Mouse (Mus musculus) heart, postnatal 10 days (tissue): ENCODE results near the gene Hapln3. TPM values are rescaled to one million over a fixed set of nuclear protein-coding genes. Genes with fewer than 3 reads are reported as not detected.

ENCODE experiments used
- DNase-seq, 2 experiments: peaks; one replicate each; pipeline ENCODE4 v3.0.0; 2021
- intact Hi-C: fragments of 180-260 bp; cut with DNase I; formaldehyde crosslinking; loops from one replicate; pipeline ENCODE4 v1.15.1; 2025
- total RNA-seq, 2 experiments: library from RNA; stranded (reverse); gene quantifications; 2 replicates each; pipeline ENCODE4 v1.2.3; 2021

Hapln3 gene
- 1 to 10 TPM in 1 of 2 experiments, under 1 TPM in 1; 0.69 to 1.4 TPM for total RNA-seq

- peak; percentile 35 to 48 for DNase-seq
Observed at GRCm38 (mm10) chr7:79130843-79131444, at the start of gene Hapln3. Gene Hapln3 (minus strand): TSS chr7:79131018.

DNA sequence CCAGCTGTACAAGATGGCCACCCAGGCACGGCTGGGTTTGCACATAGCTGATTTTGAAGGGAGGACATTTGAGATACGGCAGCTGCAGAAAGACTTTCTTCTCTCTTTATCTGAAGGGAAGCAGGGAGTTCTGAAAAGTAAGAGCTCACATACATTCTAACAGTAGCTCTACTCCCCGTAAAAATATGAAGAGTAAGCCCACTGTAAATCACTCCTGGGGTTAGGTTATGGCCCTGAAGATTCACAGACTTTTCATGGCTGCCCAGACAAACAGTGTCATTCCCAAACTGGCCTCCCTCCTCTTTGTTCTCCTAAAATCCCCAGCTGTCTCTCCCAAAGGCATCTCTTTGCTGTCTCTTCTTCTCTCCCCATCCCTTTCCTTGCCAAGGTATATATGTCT, 43.0 kb upstream of the Hapln3 start:
- DNase-seq, result no peak
- intact Hi-C loops, result no loop called here

More at GRCm38 (mm10) chr7:79130843-79131444, at the start of gene Hapln3:
- intact Hi-C loops, result no loop called here

DNA sequence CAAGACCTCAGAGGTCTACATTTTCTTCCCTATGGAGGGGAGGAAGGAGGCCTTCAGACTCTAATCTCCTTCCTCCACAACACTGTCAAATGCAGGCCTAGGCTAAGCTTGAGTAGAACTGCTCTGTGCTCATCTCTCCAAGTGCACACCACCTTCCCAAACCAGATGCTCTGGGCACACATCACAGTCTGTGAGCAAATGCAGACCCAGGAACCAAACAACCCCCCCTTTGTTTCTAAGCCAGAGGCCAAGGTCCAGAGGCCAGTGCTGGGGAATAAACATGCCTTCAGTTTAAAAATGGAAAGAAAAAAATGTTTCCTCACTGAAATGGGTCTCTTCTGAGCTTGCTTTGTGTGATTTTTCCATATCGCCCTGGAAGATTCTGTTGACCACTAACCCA, 41.0 kb upstream of the Hapln3 start:
- intact Hi-C loops, result no loop called here
- no peak for DNase-seq

DNA sequence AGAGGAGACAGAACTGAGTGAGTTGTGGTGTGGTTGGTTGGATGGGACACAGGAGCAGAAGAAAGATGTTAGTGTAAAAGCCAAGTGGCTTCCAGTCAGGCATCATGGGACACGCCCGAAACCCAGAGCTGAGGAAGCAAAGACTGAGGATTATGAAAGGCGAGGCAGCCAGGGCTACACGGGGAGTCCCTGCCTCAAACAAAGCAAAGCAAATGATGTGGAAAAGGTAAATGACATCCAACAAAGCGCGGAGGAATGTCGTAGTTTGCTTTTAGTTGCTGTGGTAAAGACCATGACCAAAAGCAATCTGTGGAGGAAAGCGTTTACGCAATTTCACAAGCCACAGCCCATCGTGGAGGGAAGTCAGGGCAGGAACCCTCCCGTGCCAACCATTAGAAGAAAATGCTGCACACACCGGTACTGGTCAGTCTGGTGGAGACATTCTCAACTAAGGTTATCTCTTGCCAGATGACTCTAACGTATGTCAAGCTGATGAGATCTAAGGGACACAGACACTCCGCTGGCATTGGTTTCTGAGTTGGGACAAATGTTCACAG, 36.3 kb upstream of the Hapln3 start:
- no peak for DNase-seq
- intact Hi-C loops, result no loop called here

GRCm38 (mm10) chr7:79159406-79159805, 28.6 kb upstream of the Hapln3 start:
- no peak for DNase-seq
- intact Hi-C loops, result no loop called here

DNA sequence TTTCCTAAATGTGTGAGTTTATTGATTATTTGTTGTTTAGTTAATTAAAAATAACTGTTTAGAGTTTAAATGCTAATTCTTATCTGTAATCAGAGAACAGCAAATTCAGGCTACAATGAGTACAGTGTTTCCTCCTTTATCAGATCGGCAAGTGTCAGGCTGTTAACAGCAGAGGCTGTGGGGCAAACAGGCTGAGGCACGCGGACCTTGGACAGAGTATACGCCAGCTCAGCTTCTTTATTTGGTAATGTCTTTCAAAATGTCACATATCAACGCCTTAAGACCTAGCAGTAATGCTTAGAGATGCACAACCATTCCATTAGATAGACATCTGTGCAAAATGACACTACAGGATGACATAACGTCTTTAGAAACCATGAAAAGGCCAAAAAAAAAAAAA, 18.7 kb upstream of the Hapln3 start:
- peak in 1 of 2 experiments; percentile 27 for DNase-seq
- intact Hi-C loops, result loop anchor here (2.0 to 5.0 kb wide), 2 partner anchors 79 to 318 kb away; partner anchors contain the start of gene Polg

- peak; percentile 94 to 95 for DNase-seq
- intact Hi-C loops, result loop anchor here (2.0 to 5.0 kb wide), 2 partner anchors 80 to 319 kb away; partner anchors contain the start of gene Polg
Observed at GRCm38 (mm10) chr7:79148711-79149266, 18.0 kb upstream of the Hapln3 start, which contains the start of gene Mfge8. Gene Mfge8 (minus strand): TSS chr7:79149060.

- intact Hi-C loops, result loop anchor here (2.0 to 5.0 kb wide), 2 partner anchors 81 to 319 kb away; partner anchors contain the start of gene Polg
- DNase-seq, result peak; percentile 28 to 31
Observed at GRCm38 (mm10) chr7:79147931-79148653, 17.3 kb upstream of the Hapln3 start.

GRCm38 (mm10) chr7:79147011-79147837, 16.4 kb upstream of the Hapln3 start:
- intact Hi-C loops, result loop anchor here (5.0 kb wide), 1 partner anchor 320 kb away; the partner anchor contains the start of gene Polg
- DNase-seq, result peak; percentile 60 to 62

- intact Hi-C loops, result loop anchor here (1.0 to 5.0 kb wide), 3 partner anchors 41 to 209 kb away; no protein-coding TSS in a partner anchor
- peak; percentile 86 to 92 for DNase-seq
Observed at GRCm38 (mm10) chr7:79140897-79141296, 10.1 kb upstream of the Hapln3 start.

DNA sequence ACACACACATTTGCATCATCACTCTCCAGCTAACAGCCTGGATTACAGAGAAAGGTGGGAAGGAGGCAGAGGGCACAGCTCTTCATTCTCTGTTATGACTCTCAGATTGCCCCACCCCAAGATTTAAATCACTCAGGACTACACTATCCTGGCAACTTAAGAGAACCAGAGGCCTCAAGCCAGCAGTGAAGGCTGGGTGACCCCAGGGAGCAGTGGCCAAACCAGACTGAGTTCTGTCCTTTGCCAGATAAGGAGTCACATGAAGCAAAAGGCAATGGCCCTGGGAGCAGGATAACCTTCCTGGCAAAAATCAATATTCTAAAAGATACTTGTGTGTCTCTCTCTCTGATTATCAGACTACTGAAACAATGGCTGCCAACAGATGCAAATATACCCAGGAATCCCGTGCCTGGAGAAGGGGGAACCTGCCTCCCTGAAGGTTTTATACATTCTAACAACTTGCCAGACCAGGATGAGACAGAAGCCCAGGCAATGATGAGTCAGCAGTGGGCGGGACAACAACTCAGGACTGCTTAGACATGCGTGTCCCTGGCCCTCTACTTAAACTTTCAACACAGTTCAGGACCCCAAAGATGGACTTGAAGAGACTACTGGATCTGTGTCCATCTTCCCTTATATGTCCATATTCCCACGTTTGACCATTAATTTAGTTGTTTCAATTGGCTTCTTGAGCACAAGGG, 9.2 kb upstream of the Hapln3 start:
- DNase-seq, result no peak
- intact Hi-C loops, result loop anchor here (5.0 kb wide), 1 partner anchor 42 kb away; no protein-coding TSS in a partner anchor

DNA sequence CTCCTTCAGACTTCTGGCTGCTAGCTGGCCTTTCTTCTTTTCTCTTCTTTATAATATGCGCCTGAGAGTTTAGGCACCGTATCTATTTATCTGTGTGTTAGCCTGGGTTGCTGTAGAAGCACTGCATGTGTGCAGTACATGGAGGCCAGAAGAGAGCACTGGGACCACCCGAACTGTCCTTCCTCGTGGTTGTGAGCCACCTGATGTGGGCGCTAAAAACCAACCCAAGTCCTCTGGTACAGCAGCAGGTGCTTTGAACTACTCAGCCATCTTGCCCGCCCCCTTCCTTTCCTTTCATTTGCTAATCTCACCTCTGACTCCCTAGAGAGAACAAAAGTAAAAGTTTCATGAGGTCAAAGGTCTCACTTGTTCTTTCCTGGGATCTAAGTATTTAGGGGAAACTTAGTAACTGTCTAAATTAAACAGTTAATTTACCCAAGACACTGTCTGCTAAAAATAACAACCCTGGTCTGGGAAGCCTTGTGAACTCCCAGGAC, 8.6 kb upstream of the Hapln3 start:
- no peak for DNase-seq
- intact Hi-C loops, result no loop called here

- DNase-seq, result peak in 1 of 2 experiments; percentile 30
- intact Hi-C loops, result no loop called here
Observed at GRCm38 (mm10) chr7:79133391-79133790, 2.6 kb upstream of the Hapln3 start.

DNA sequence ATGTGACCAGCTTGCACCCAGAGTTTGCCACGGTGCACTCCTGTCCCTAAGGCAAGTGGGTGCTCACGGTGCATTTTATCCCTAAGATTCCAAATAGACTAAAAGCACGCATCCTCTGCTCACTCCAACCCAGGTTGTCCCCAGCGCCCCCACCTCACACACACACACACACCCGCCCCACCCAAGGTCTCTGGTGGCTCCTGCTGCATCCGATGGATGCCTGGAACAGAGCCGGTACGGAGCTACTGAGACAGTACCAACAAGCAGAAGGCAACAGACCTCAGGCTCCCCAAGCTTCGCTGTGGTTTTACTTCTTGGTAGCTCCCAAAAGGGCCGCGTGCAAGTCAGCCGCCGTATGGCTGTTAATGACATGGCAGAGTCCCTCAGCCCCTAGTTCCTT, 433 bp downstream of the Hapln3 start:
- intact Hi-C loops, result no loop called here

DNA sequence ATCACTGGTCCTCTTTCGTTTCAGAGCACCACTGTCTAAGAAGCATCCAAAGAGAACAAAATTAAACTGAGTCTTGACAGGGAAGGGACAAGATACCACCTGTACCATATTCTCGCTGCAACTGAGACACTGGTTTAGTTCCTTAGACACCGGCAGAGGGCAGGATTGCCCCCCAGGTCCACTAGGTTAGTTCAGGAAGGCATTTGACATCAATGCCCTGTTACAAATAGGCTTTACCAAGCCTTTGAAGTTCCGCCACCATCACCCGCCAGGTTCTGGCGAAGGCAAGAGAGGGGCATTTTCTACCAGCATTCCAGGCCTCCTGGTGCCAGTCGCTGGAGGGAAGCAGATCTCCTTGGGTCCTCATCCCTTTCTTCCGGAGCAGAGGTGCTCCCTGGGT, 935 bp downstream of the Hapln3 start:
- no peak for DNase-seq
- intact Hi-C loops, result no loop called here

More for the DNA sequence above, 433 bp downstream of the Hapln3 start:
- no peak for DNase-seq

DNA sequence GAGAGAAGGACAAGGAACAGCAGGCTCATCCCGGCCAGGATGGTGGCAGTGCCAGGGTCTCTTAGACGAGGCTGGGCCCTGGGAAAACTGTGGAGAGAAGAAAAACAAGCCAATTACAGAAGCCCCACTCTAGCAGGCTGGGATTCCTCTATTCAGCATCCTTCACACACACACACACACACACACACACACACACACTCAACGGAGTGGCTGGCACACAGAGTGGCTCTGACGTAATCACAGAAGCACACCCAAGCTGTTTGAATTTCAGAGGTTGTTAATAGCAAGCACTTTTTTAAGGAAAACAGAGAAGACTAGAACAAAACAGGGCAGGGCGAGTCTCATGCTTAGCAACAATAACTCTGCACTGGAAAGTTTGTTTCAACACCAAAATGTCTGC, 7.4 kb downstream of the Hapln3 start:
- intact Hi-C loops, result no loop called here

GRCm38 (mm10) chr7:79113848-79114247, 17.0 kb downstream of the Hapln3 start:
- intact Hi-C loops, result no loop called here
- no peak for DNase-seq

More for the DNA sequence above, 7.4 kb downstream of the Hapln3 start:
- no peak for DNase-seq

DNA sequence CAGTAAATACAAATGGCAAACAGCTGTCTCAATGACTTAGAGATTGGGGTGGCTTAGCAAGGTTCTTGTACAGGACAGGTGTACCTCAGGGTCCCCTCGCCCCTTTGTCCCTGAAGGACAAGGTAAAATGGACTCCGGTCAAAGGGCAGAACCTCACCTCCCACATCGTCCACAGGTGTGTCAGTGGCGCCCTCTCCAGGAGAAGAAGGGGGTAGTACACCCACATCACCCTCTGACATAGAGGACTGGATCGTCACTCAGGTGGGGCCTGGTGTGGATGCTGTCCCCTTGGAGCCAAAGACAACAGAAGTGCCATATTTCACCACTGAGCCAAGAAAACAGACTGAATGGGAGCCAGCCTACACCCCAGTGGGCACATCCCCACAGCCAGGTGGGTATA, 34.3 kb downstream of the Hapln3 start:
- intact Hi-C loops, result no loop called here
- DNase-seq, result no peak

DNA sequence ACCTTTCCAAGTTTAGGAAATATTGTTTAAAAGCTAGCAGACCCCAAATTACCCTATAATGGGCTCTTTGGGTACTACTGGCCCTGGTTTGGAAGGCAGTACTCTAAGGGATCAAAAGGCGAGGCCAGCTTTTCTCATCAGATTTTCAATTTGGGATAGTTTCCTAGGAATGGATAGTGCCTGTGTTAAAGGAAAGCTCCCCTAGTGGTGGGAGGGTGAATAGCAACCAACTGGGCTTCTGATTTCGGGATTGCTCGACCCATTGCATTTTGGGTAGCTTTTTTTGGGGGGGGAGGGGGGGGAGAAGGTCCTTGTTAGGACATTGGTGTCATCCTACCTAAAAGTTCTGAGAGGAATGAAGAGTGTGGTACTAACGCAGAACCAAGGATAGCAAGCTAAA, 41.7 kb downstream of the Hapln3 start:
- intact Hi-C loops, result no loop called here
- peak; percentile 7 to 28 for DNase-seq
